Mouse (Mus musculus) olfactory bulb, adult 2 months (tissue): Measurements from ENCODE around the gene Hhipl2.

Experiments used
- CTCF ChIP-seq: fragments of 200-500 bp; IDR thresholded peaks from 2 replicates; pipeline ENCODE4 v1.5.1; 2012; ENCODE audit warnings: low read depth, mild to moderate bottlenecking, low read length, moderate library complexity; ENCODE audit not compliant: insufficient read depth
- POLR2A ChIP-seq: fragments of 200-500 bp; IDR thresholded peaks from 2 replicates; pipeline ENCODE4 v1.6.1; 2012; ENCODE audit warnings: mild to moderate bottlenecking, low read depth, low read length, moderate library complexity; ENCODE audit not compliant: insufficient read depth

GRCm38 (mm10) chr1:183439036-183439435 lies 21.0 kb downstream of the Hhipl2 start:
- TF ChIP-seq CTCF (peak; percentile 84), POLR2A (no peak)
